9 mouse cellular contexts compared by ENCODE assay signal in the genomic region with DNA sequence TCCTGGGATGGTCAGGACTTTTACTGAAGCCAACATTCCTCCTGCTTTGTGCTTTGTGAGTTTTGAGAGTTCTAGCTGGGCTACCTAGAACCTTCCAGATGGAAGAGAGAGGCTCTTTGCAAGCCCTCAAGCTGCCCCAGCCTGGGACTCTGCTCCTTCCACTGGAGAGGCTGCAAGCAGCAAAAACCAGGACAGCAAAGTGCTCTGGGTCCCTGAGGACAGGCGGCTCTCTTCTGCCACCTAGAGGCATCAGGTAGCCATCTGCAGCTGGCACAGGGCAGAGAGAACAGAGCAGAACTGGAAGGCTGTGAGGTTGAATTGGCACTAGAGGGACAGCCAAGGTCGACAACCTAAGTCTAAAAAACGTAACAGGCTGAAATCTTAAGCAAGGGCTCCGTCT. TPM values are rescaled to one million over a fixed set of nuclear protein-coding genes. Genes with fewer than 3 reads are reported as not detected.
A peak's percentile ranks its signal among the peaks of the same experiment; 100 is the strongest.
DNase-seq lines count a peak whose midpoint lies in the region; TF ChIP-seq lines count a peak whose summit lies in the region.
"Had no signal": no experiment of that assay in that cellular context is flagged by ENCODE, and none has a peak within 500 bp of the region (broad histone marks: within the 10 kb centered on the region; RNA-seq: fewer than 3 reads in every experiment).

No protein-coding gene starts in this region.

- H3K4me3 ChIP-seq in left cerebral cortex, adult 2 months, result no peak overlapping the region
- H3K4me3 ChIP-seq: megakaryocyte, embryonic 14.5 days had no signal

- TF ChIP-seq CTCF in left cerebral cortex, adult 2 months (IDR thresholded peaks at IDR 0.05), result peak; percentile 96

- H3K27ac ChIP-seq in left cerebral cortex, adult 2 months, result no peak overlapping the region

- peak; percentile 55 to 77 for DNase-seq in heart, adult 18-20 months
- no peak for DNase-seq in heart, postnatal 25 days (ENCODE audit: low spot score)
- DNase-seq in adrenal gland, adult 2 months, result peak; percentile 74
- peak; percentile 80 for DNase-seq in embryo, embryonic 10 days (ENCODE audit: low spot score)
- peak; percentile 77 for DNase-seq in heart, postnatal 4 days
- DNase-seq in left cerebral cortex, adult 2 months (ENCODE audit: extremely low spot score in 1 of 2, low spot score in 2 of 2), result peak; percentile 65 to 66
- DNase-seq in mesoderm, embryonic 11.5 days (ENCODE audit: low read depth, low spot score), result peak; percentile 69
- DNase-seq in spleen, postnatal 36 days (ENCODE audit: low spot score in 2 of 2), result peak; percentile 68 to 69

- intact Hi-C loops in heart, postnatal 25 days (cut with DNase I), result loop anchor here (1.0 to 2.0 kb wide), 2 partner anchors 49 to 176 kb away; no protein-coding TSS in a partner anchor
- intact Hi-C loops in left cerebral cortex, adult 2 months (cut with DNase I), result loop anchor here (1.0 to 5.0 kb wide), 4 partner anchors 49 to 176 kb away; no protein-coding TSS in a partner anchor

RNA-seq across cellular contexts. Expression of a gene that starts 11.4 kb away (rescaled TPM):
- not detected for total RNA-seq in heart, adult 18-20 months (2021)
- total RNA-seq in heart, postnatal 25 days (2021), result not detected
- total RNA-seq in adrenal gland, adult 2 months (2021), result not detected
- not detected in 2 replicates for polyA plus RNA-seq in adrenal gland, adult 2 months (2012; rRNA removed)
- total RNA-seq in heart, postnatal 4 days (2021), result not detected
- not detected for total RNA-seq in left cerebral cortex, adult 2 months (2021)

RNA-seq across cellular contexts. Expression of a gene that starts 20.3 kb away (rescaled TPM):
- total RNA-seq in heart, adult 18-20 months (2021), result under 1 TPM in 1 of 2 experiments, not detected in 1; 0.54 TPM
- total RNA-seq in heart, postnatal 25 days (2021), result not detected
- under 1 TPM in 1 of 2 experiments, not detected in 1; 0.24 TPM for total RNA-seq in adrenal gland, adult 2 months (2021)
- polyA plus RNA-seq in adrenal gland, adult 2 months (2012; rRNA removed), result 0.16 and 0.18 TPM in 2 replicates
- total RNA-seq in heart, postnatal 4 days (2021), result under 1 TPM; 0.12 to 0.23 TPM
- not detected for total RNA-seq in left cerebral cortex, adult 2 months (2021)

RNA-seq across cellular contexts. Expression of a gene that starts 22.3 kb away (rescaled TPM):
- not detected for total RNA-seq in heart, adult 18-20 months (2021)
- not detected for total RNA-seq in heart, postnatal 25 days (2021)
- not detected for total RNA-seq in adrenal gland, adult 2 months (2021)
- polyA plus RNA-seq in adrenal gland, adult 2 months (2012; rRNA removed), result 0.16 and 6.8 TPM in 2 replicates
- not detected for total RNA-seq in heart, postnatal 4 days (2021)
- total RNA-seq in left cerebral cortex, adult 2 months (2021), result not detected

RNA-seq across cellular contexts. Expression of a gene that starts 43.3 kb away (rescaled TPM):
- total RNA-seq in heart, adult 18-20 months (2021), result not detected
- not detected for total RNA-seq in heart, postnatal 25 days (2021)
- not detected for total RNA-seq in adrenal gland, adult 2 months (2021)
- polyA plus RNA-seq in adrenal gland, adult 2 months (2012; rRNA removed), result 1.1 TPM in 1 of 2 replicates, not detected in the other
- total RNA-seq in heart, postnatal 4 days (2021), result not detected
- not detected for total RNA-seq in left cerebral cortex, adult 2 months (2021)

RNA-seq across cellular contexts. Expression of a gene that starts 57.9 kb away (rescaled TPM):
- not detected for total RNA-seq in heart, adult 18-20 months (2021)
- not detected for total RNA-seq in heart, postnatal 25 days (2021)
- not detected for total RNA-seq in adrenal gland, adult 2 months (2021)
- polyA plus RNA-seq in adrenal gland, adult 2 months (2012; rRNA removed), result 0.44 and 0.48 TPM in 2 replicates
- total RNA-seq in heart, postnatal 4 days (2021), result not detected
- total RNA-seq in left cerebral cortex, adult 2 months (2021), result not detected
